Mouse (Mus musculus): ENCODE results near the gene 2810408A11Rik. TPM values are rescaled to one million over a fixed set of nuclear protein-coding genes. Genes with fewer than 3 reads are reported as not detected.

2810408A11Rik gene
- total RNA-seq, 1 experiment = 3.3 TPM

GRCm38 (mm10) chr11:69934169-69934568, 33.4 kb upstream of the 2810408A11Rik start:
- DNase-seq (ENCODE audit: low read depth, low spot score) = peak; percentile 91
- TF ChIP-seq HCFC1 (IDR thresholded peaks at IDR 0.05; ENCODE audit: borderline replicate concordance, insufficient read depth, low read length) = 0 out of 2 replicates have a peak, but pooled peaks have one; percentile 36
- TF ChIP-seq ZNF384 (IDR thresholded peaks at IDR 0.05; ENCODE audit: low read depth, low read length) = no peak
- TF ChIP-seq MAFK (IDR thresholded peaks at IDR 0.05; ENCODE audit: insufficient read depth, low read depth, low read length) = no peak
- TF ChIP-seq CHD2 (IDR thresholded peaks at IDR 0.05; ENCODE audit: low read depth, low read length) = no peak
- peak; percentile 87 for TF ChIP-seq ZC3H11A (IDR thresholded peaks at IDR 0.05; ENCODE audit: borderline replicate concordance, low read depth, low read length)
- Histone ChIP-seq H3K9ac (ENCODE audit: insufficient read depth, low read depth, low read length, poor library complexity, severe bottlenecking) (peak overlapping the region; percentile 44; the same call in 1 of the 2 replicates), H3K36me3 (ENCODE audit: control insufficient read depth, insufficient read depth, low read length, poor library complexity, severe bottlenecking) (no peaks in the 10 kb centered on the region), H3K4me1 (ENCODE audit: control insufficient read depth in 2 of 2, insufficient read depth in 2 of 2, low read length in 2 of 2, poor library complexity in 1 of 2) (peaks cover 0 to 21% of the 10 kb centered on the region in 2 experiments; a peak in 2 of 4 replicates), H3K27ac (ENCODE audit: insufficient read depth, low read depth, low read length, poor library complexity, severe bottlenecking) (no peak overlapping the region), H3K4me3 (ENCODE audit: insufficient read depth in 1 of 2, low read depth in 1 of 2, low read length in 2 of 2, poor library complexity in 1 of 2, severe bottlenecking in 1 of 2) (peak overlapping the region in 1 of 2 experiments; percentile 43; a peak in 3 of 4 replicates), H3K9me3 (ENCODE audit: control insufficient read depth, insufficient read depth, low read depth, low read length) (no peaks in the 10 kb centered on the region)
- in situ Hi-C loops (cut with MboI; ENCODE audit: low sequenced_read_pairs in 2 of 2, unreplicated experiment in 2 of 2) = loop anchor here in 1 of 2 experiments (10.0 kb wide), 1 partner anchor 281 kb away; the partner anchor contains the start of gene Slc16a11

DNA sequence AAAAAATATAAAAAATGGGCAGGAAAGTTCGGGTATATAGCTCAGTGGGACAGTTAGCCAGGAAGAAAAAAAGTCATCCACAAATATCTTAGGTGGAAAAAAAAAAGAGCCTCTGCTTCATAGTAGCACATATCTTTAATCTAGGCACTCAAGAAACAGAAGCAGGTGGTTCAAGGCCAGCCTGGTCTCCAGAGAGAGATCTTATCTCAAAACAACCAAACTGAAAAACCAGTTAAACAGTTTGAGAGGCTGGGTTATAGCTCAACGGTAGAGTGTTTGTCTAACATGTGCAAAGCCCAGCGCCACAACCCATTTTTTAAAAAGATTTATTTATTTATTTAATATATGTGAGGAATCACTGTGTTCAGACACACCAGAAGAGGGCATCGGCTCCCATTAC, 32.3 kb upstream of the 2810408A11Rik start:
- H3K4me3 ChIP-seq (ENCODE audit: insufficient read depth in 1 of 2, low read depth in 1 of 2, low read length in 2 of 2, poor library complexity in 1 of 2, severe bottlenecking in 1 of 2) = no peak overlapping the region
- H3K4me1 ChIP-seq (ENCODE audit: control insufficient read depth in 2 of 2, insufficient read depth in 2 of 2, low read length in 2 of 2, poor library complexity in 1 of 2) = peaks cover 0 to 10% of the 10 kb centered on the region in 2 experiments; a peak in 2 of 4 replicates
- TF ChIP-seq HCFC1 (IDR thresholded peaks at IDR 0.05; ENCODE audit: borderline replicate concordance, insufficient read depth, low read length) (no peak), ZC3H11A (IDR thresholded peaks at IDR 0.05; ENCODE audit: borderline replicate concordance, low read depth, low read length) (no peak), ZNF384 (IDR thresholded peaks at IDR 0.05; ENCODE audit: low read depth, low read length) (no peak), CHD2 (IDR thresholded peaks at IDR 0.05; ENCODE audit: low read depth, low read length) (no peak), MAFK (IDR thresholded peaks at IDR 0.05; ENCODE audit: insufficient read depth, low read depth, low read length) (no peak)
- in situ Hi-C loops (cut with MboI; ENCODE audit: low sequenced_read_pairs in 2 of 2, unreplicated experiment in 2 of 2) = loop anchor here in 1 of 2 experiments (10.0 kb wide), 1 partner anchor 282 kb away; the partner anchor contains the start of gene Slc16a11
- no peak overlapping the region for H3K9ac ChIP-seq (ENCODE audit: insufficient read depth, low read depth, low read length, poor library complexity, severe bottlenecking)
- H3K9me3 ChIP-seq (ENCODE audit: control insufficient read depth, insufficient read depth, low read depth, low read length) = no peaks in the 10 kb centered on the region
- no peak overlapping the region for H3K27ac ChIP-seq (ENCODE audit: insufficient read depth, low read depth, low read length, poor library complexity, severe bottlenecking)
- H3K36me3 ChIP-seq (ENCODE audit: control insufficient read depth, insufficient read depth, low read length, poor library complexity, severe bottlenecking) = no peaks in the 10 kb centered on the region
- DNase-seq (ENCODE audit: low read depth, low spot score) = no peak

DNA sequence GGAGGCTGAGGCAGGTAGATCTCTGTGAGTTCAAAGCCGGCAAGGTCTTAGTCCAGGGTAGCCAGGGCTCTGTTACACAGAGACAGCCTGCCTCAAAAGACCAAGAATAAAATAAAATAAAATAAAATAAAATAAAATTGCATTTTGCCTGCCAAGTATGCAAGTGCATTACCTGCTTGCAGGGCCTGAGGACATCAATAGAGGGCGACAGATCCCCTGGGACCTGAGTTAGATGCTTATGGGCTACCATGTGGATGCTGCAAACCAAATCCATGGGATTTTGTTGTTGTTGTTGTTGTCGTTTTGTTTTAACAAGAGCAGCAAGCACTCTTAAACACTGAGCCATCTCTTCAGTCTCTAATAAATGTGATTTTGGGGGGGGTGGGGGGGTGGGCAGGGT, 31.5 kb upstream of the 2810408A11Rik start:
- in situ Hi-C loops (cut with MboI; ENCODE audit: low sequenced_read_pairs in 2 of 2, unreplicated experiment in 2 of 2) = loop anchor here in 1 of 2 experiments (10.0 kb wide), 1 partner anchor 283 kb away; the partner anchor contains the start of gene Slc16a11
- Histone ChIP-seq H3K4me1 (ENCODE audit: control insufficient read depth in 2 of 2, insufficient read depth in 2 of 2, low read length in 2 of 2, poor library complexity in 1 of 2) (peaks cover 0 to 7% of the 10 kb centered on the region in 2 experiments; a peak in 2 of 4 replicates), H3K9ac (ENCODE audit: insufficient read depth, low read depth, low read length, poor library complexity, severe bottlenecking) (no peak overlapping the region), H3K27ac (ENCODE audit: insufficient read depth, low read depth, low read length, poor library complexity, severe bottlenecking) (no peak overlapping the region), H3K9me3 (ENCODE audit: control insufficient read depth, insufficient read depth, low read depth, low read length) (no peaks in the 10 kb centered on the region), H3K36me3 (ENCODE audit: control insufficient read depth, insufficient read depth, low read length, poor library complexity, severe bottlenecking) (no peaks in the 10 kb centered on the region), H3K4me3 (ENCODE audit: insufficient read depth in 1 of 2, low read depth in 1 of 2, low read length in 2 of 2, poor library complexity in 1 of 2, severe bottlenecking in 1 of 2) (no peak overlapping the region)
- no peak for DNase-seq (ENCODE audit: low read depth, low spot score)
- no peak for TF ChIP-seq CHD2 (IDR thresholded peaks at IDR 0.05; ENCODE audit: low read depth, low read length)
- no peak for TF ChIP-seq ZNF384 (IDR thresholded peaks at IDR 0.05; ENCODE audit: low read depth, low read length)
- TF ChIP-seq HCFC1 (IDR thresholded peaks at IDR 0.05; ENCODE audit: borderline replicate concordance, insufficient read depth, low read length) = no peak
- TF ChIP-seq ZC3H11A (IDR thresholded peaks at IDR 0.05; ENCODE audit: borderline replicate concordance, low read depth, low read length) = no peak
- no peak for TF ChIP-seq MAFK (IDR thresholded peaks at IDR 0.05; ENCODE audit: insufficient read depth, low read depth, low read length)

GRCm38 (mm10) chr11:69931769-69932168, 31.0 kb upstream of the 2810408A11Rik start:
- no peak for DNase-seq (ENCODE audit: low read depth, low spot score)
- in situ Hi-C loops (cut with MboI; ENCODE audit: low sequenced_read_pairs in 2 of 2, unreplicated experiment in 2 of 2) = loop anchor here in 1 of 2 experiments (10.0 kb wide), 1 partner anchor 283 kb away; the partner anchor contains the start of gene Slc16a11
- Histone ChIP-seq H3K4me3 (ENCODE audit: insufficient read depth in 1 of 2, low read depth in 1 of 2, low read length in 2 of 2, poor library complexity in 1 of 2, severe bottlenecking in 1 of 2) (no peak overlapping the region), H3K36me3 (ENCODE audit: control insufficient read depth, insufficient read depth, low read length, poor library complexity, severe bottlenecking) (no peaks in the 10 kb centered on the region), H3K9me3 (ENCODE audit: control insufficient read depth, insufficient read depth, low read depth, low read length) (no peaks in the 10 kb centered on the region), H3K27ac (ENCODE audit: insufficient read depth, low read depth, low read length, poor library complexity, severe bottlenecking) (no peak overlapping the region), H3K9ac (ENCODE audit: insufficient read depth, low read depth, low read length, poor library complexity, severe bottlenecking) (no peak overlapping the region), H3K4me1 (ENCODE audit: control insufficient read depth in 2 of 2, insufficient read depth in 2 of 2, low read length in 2 of 2, poor library complexity in 1 of 2) (peaks cover 0 to 4% of the 10 kb centered on the region in 2 experiments; a peak in 2 of 4 replicates)
- TF ChIP-seq ZNF384 (IDR thresholded peaks at IDR 0.05; ENCODE audit: low read depth, low read length) (no peak), CHD2 (IDR thresholded peaks at IDR 0.05; ENCODE audit: low read depth, low read length) (no peak), HCFC1 (IDR thresholded peaks at IDR 0.05; ENCODE audit: borderline replicate concordance, insufficient read depth, low read length) (no peak), ZC3H11A (IDR thresholded peaks at IDR 0.05; ENCODE audit: borderline replicate concordance, low read depth, low read length) (no peak), MAFK (IDR thresholded peaks at IDR 0.05; ENCODE audit: insufficient read depth, low read depth, low read length) (no peak)

Data from ES-E14 (cell line).